Mouse (Mus musculus) MEL (cell line): ENCODE data around the gene Tgif1. TPM values are rescaled to one million over a fixed set of nuclear protein-coding genes. Genes with fewer than 3 reads are reported as not detected.

Experiments
- DNase-seq: peaks from one replicate; pipeline ENCODE4 v3.0.0; 2011; ENCODE audit warnings: low read depth, low spot score
- H3K27ac ChIP-seq: 2 replicates; pipeline ENCODE4 v1.5.1; 2012; ENCODE audit warnings: low read depth, mild to moderate bottlenecking, control low read depth, low read length, moderate library complexity; ENCODE audit not compliant: control insufficient read depth
- H3K27me3 ChIP-seq, 2 experiments: fragments of 150-350 bp in 1 of 2; sonication (generic) in 1 of 2; 2 replicates each; pipeline ENCODE4 v1.6.1; 2012; ENCODE audit warnings: low read length in 2 of 2, mild to moderate bottlenecking in 2 of 2, improper control_type of control experiment in 1 of 2, moderate library complexity in 1 of 2; ENCODE audit not compliant: insufficient read depth in 2 of 2, control insufficient read depth in 1 of 2
- H3K36me3 ChIP-seq, 2 experiments: 2 replicates each; pipeline ENCODE4 v1.6.1; 2012 to 2014; ENCODE audit warnings: low read length in 2 of 2, improper control_type of control experiment in 1 of 2, inconsistent platforms in 1 of 2, mild to moderate bottlenecking in 1 of 2; ENCODE audit not compliant: insufficient read depth in 2 of 2, control insufficient read depth in 1 of 2
- H3K4me1 ChIP-seq, 2 experiments: fragments of 150-350 bp in 1 of 2; sonication (generic) in 1 of 2; 2 replicates each; pipeline ENCODE4 v1.6.1; 2012; ENCODE audit warnings: low read length in 2 of 2, improper control_type of control experiment in 1 of 2, mild to moderate bottlenecking in 1 of 2; ENCODE audit not compliant: insufficient read depth in 2 of 2, control insufficient read depth in 1 of 2
- H3K4me3 ChIP-seq, 2 experiments: fragments of 150-350 bp in 1 of 2; sonication (generic) in 1 of 2; 2 replicates each; pipeline ENCODE4 v1.5.1; 2012; ENCODE audit warnings: low read depth in 2 of 2, low read length in 2 of 2, mild to moderate bottlenecking in 2 of 2, moderate library complexity in 2 of 2, control low read depth in 1 of 2, improper control_type of control experiment in 1 of 2; ENCODE audit not compliant: control insufficient read depth in 1 of 2, insufficient read depth in 1 of 2
- H3K79me2 ChIP-seq: 2 replicates; pipeline ENCODE4 v1.6.1; 2012; ENCODE audit warnings: mild to moderate bottlenecking, low read length, moderate library complexity; ENCODE audit not compliant: control insufficient read depth, poor library complexity, insufficient read depth
- H3K9ac ChIP-seq: 2 replicates; pipeline ENCODE4 v1.6.1; 2012; ENCODE audit warnings: low read depth, mild to moderate bottlenecking, control low read depth, low read length, moderate library complexity; ENCODE audit not compliant: control insufficient read depth, poor library complexity, severe bottlenecking
- H3K9me3 ChIP-seq: fragments of 150-350 bp; sonication (generic); replicated peaks from 2 replicates; pipeline ENCODE4 v1.6.1; 2012; ENCODE audit warnings: mild to moderate bottlenecking, low read length, improper control_type of control experiment, moderate library complexity; ENCODE audit not compliant: insufficient read depth
- KAT2A ChIP-seq: conservative IDR thresholded peaks from 2 replicates; pipeline ENCODE4 v1.6.1; 2012; ENCODE audit warnings: low read depth, low read length, improper control_type of control experiment, inconsistent platforms
- MAZ ChIP-seq: IDR thresholded peaks from 2 replicates; pipeline ENCODE4 v1.6.1; 2012; ENCODE audit warnings: low read depth, mild to moderate bottlenecking, inconsistent platforms, low read length, improper control_type of control experiment
- MEF2A ChIP-seq: IDR thresholded peaks from 2 replicates; pipeline ENCODE4 v1.6.1; 2014; ENCODE audit warnings: low read depth, mild to moderate bottlenecking, inconsistent platforms, low read length, improper control_type of control experiment; ENCODE audit not compliant: poor library complexity, insufficient replicate concordance, severe bottlenecking; ENCODE audit errors: extremely low read depth
- POLR2AphosphoS5 ChIP-seq: IDR thresholded peaks from 2 replicates; pipeline ENCODE4 v1.6.1; 2012; ENCODE audit warnings: low read depth, borderline replicate concordance, mild to moderate bottlenecking, inconsistent platforms, low read length, moderate library complexity, mixed read lengths
- TAL1 ChIP-seq: IDR thresholded peaks from 2 replicates; pipeline ENCODE4 v1.6.1; 2012; ENCODE audit warnings: mild to moderate bottlenecking, inconsistent platforms, low read length, moderate library complexity, mixed read lengths
- UBTF ChIP-seq: IDR thresholded peaks from 2 replicates; pipeline ENCODE4 v1.6.1; 2012; ENCODE audit warnings: low read depth, mild to moderate bottlenecking, inconsistent platforms, low read length, improper control_type of control experiment, moderate library complexity, borderline replicate concordance; ENCODE audit not compliant: insufficient read depth
- USF1 ChIP-seq: IDR thresholded peaks from 2 replicates; pipeline ENCODE4 v1.6.1; 2014; ENCODE audit warnings: low read depth, mild to moderate bottlenecking, inconsistent platforms, low read length, improper control_type of control experiment, moderate library complexity
- ZC3H11A ChIP-seq: IDR thresholded peaks from 2 replicates; pipeline ENCODE4 v1.6.1; 2012; ENCODE audit warnings: low read depth, mild to moderate bottlenecking, inconsistent platforms, low read length, improper control_type of control experiment
- ZNF384 ChIP-seq: IDR thresholded peaks from 2 replicates; pipeline ENCODE4 v1.6.1; 2012; ENCODE audit warnings: low read depth, mild to moderate bottlenecking, inconsistent platforms, low read length, improper control_type of control experiment
- polyA plus RNA-seq, 2 experiments: library from polyadenylated mRNA; stranded (reverse) in 1 of 2; unstranded in 1 of 2; fragments of >175 nt in 1 of 2; fragments of >200 nt in 1 of 2; gene quantifications; 2 replicates each; pipeline versions ENCODE4 v1.2.1 to v1.2.4; 2012; ENCODE audit warnings: low replicate concordance in 2 of 2, low read depth in 1 of 2; ENCODE audit not compliant: insufficient read length in 2 of 2, insufficient read depth in 1 of 2, missing spikeins in 1 of 2
- total RNA-seq: library from RNA; depleted of rRNA; stranded (reverse); fragments of 300-350 nt; gene quantifications from 2 replicates; pipeline ENCODE4 v1.2.3, GENCODE M21; 2012

The Tgif1 gene
- total and polyA plus RNA-seq, 3 experiments = 9.1 to 29.5 TPM; not detected in 1

DNA sequence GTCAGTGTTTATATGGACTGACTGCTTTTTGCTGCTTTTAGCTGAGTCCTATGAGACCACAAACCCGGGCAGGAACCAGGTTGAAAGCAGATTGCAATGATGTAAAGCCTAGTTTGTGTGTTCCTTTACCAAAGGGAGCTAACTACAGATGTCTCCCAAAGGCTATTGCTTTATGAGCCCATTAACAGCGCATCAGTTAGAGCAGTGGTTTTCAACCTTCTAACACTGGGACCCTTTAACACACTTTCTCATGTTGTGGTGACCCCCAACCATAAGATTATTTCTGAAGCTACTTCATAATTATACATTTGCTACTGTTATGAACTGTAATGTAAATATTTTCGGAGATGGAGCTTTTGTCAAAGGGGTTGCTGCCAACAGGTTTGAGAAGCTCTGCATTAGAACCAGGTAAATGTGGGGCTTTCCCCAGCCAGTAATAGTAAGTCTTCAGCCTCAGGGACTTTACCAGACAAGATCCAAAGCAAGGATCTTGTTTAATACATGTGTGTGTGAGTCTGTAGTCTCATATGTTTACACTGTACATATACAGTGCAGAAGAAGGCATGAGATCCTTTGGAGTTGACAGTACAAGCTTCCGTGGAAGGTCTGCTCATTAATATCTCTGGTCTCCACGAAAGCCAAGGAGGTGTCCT lies 15.4 kb upstream of the Tgif1 start:
- Histone ChIP-seq H3K79me2 (peaks cover 4% of the 10 kb centered on the region; the same call in 1 of the 2 replicates), H3K27me3 (no peaks in the 10 kb centered on the region)
- TF ChIP-seq UBTF (no peak), USF1 (no peak), KAT2A (no peak), ZC3H11A (no peak)
- TF ChIP-seq, all 39 proteins: peak for 0
- peaks cover 0 to 10% of the 10 kb centered on the region in 2 experiments; a peak in 2 of 4 replicates for H3K36me3 ChIP-seq
- no peak overlapping the region for H3K4me3 ChIP-seq
- DNase-seq = no peak
- no peak overlapping the region for H3K27ac ChIP-seq
- H3K9ac ChIP-seq = no peak overlapping the region
- H3K9me3 ChIP-seq = no peaks in the 10 kb centered on the region
- peaks cover 0 to 13% of the 10 kb centered on the region in 2 experiments; a peak in 1 of 4 replicates for H3K4me1 ChIP-seq

DNA sequence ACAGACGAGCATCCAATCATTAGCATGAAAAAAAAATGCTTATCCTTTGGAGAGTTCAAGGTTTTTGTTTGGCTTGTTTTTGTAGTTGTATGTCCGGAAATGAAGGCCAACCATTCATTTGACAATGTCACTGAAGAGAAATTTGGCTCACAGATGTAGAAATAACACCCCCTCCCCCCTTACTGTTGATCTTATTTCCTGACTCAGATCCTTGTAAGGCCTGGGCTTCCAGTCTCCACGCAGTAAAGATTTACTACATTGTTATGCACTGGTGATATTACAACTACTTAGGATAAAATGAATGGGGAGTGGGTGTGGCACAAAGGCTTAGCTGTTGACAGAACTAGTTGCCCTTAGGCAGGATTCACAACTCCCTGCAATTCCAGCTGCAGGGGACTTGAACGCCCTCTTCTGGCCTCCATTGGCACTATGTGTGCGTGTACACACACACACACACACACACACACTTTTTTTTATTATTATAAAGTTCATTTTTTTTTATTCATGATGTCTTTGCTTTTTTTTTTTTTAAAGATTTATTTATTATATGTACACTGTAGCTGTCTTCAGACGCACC lies 13.3 kb upstream of the Tgif1 start:
- no peak for TF ChIP-seq MEF2A
- TF ChIP-seq ZNF384 = 0 out of 2 replicates have a peak, but pooled peaks have one; percentile 11
- TF ChIP-seq MAZ = no peak
- TF ChIP-seq TAL1 = no peak
- Histone ChIP-seq H3K4me3 (no peak overlapping the region), H3K4me1 (peaks cover 0 to 9% of the 10 kb centered on the region in 2 experiments; a peak in 1 of 4 replicates), H3K9ac (no peak overlapping the region), H3K79me2 (no peaks in the 10 kb centered on the region), H3K27me3 (no peaks in the 10 kb centered on the region), H3K36me3 (peaks cover 2 to 4% of the 10 kb centered on the region in 2 experiments), H3K27ac (no peak overlapping the region), H3K9me3 (no peaks in the 10 kb centered on the region)
- DNase-seq = no peak

DNA sequence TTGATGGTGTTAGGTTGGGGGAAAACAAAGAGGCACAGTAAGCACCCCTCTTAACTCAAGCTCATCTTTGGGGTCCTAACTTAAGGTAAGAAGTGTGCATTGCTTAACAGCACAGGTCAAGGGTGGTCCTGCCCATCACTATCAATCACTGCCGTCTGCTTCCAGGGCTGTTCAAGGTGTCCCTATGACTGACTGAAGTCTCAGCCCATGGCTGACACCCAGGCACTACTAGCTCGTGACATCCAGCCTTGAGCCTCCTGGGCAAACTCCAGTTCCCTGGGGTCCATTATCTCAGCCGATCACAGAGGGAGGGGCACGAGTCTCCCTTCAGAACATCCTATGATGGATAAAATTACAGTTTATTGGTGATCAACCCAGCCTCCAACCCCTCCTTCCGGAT lies 12.7 kb upstream of the Tgif1 start:
- no peak for DNase-seq
- H3K27ac ChIP-seq = no peak overlapping the region

More for the DNA sequence above, 12.7 kb upstream of the Tgif1 start:
- no peak overlapping the region for H3K4me3 ChIP-seq
- H3K4me1 ChIP-seq = 0 out of 4 replicates have a peak, but pooled peaks cover 0 to 8% of the 10 kb centered on the region in 2 experiments
- no peaks in the 10 kb centered on the region for H3K27me3 ChIP-seq
- no peak for TF ChIP-seq POLR2AphosphoS5
- 0 out of 2 replicates have a peak, but pooled peaks have one; percentile 0 for TF ChIP-seq TAL1
- no peaks in the 10 kb centered on the region for H3K79me2 ChIP-seq
- H3K36me3 ChIP-seq = peaks cover 0 to 2% of the 10 kb centered on the region in 2 experiments; a peak in 2 of 4 replicates
- H3K9ac ChIP-seq = no peak overlapping the region
- H3K9me3 ChIP-seq = no peaks in the 10 kb centered on the region
